Mouse (Mus musculus): ENCODE measurements around the gene Gm48551. TPM values are rescaled to one million over a fixed set of nuclear protein-coding genes. Genes with fewer than 3 reads are reported as not detected.

Gene Gm48551
- 1.4 TPM for polyA plus RNA-seq (2014; fragmentation: Illumina TruSeq; extraction: RNeasy Lipid Tissue Mini Kit (QIAGEN cat#74804); ENCODE audit: insufficient read depth, low read depth, low replicate concordance)

DNA sequence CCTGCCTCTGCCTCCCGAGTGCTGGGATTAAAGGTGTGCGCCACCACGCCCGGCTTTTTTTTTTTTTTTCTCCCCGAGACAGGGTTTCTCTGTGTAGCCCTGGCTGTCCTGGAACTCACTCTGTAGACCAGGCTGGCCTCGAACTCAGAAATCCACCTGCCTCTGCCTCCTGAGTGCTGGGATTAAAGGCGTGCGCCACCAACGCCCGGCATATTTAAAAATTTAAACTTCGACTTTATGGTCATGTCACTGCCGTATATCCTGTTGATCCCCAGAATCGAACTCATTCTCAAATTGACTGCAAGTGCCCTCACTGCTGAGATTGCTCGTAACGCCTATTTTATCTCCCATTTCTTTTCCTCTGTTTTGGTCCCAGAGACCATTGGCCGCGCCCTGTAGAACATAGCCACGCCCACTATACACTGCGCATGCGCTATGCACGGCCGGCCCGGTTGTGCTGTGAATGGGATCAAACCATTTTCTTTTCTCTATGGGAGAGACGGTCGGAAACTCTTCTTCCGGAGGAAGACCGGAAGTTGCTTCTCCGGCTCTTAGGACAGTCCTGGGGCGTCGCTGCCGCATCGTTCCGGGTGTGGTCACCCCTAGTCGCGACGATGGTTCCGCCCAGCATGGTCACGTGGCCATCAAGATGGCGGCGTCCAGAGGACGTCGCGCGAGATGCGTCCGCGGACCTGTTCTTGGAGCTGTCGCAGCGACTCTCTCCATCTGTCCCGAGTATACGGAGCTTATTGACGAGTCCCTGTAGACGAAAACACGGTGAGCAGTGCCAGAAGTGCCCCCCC is at the start of gene Gm48551, which contains the start of gene Dohh:
Gene Gm48551 (plus strand): TSS at position 665 of the 803 bp plus-strand sequence.
Gene Dohh (plus strand): TSS at position 627 of the 803 bp plus-strand sequence.

DNA sequence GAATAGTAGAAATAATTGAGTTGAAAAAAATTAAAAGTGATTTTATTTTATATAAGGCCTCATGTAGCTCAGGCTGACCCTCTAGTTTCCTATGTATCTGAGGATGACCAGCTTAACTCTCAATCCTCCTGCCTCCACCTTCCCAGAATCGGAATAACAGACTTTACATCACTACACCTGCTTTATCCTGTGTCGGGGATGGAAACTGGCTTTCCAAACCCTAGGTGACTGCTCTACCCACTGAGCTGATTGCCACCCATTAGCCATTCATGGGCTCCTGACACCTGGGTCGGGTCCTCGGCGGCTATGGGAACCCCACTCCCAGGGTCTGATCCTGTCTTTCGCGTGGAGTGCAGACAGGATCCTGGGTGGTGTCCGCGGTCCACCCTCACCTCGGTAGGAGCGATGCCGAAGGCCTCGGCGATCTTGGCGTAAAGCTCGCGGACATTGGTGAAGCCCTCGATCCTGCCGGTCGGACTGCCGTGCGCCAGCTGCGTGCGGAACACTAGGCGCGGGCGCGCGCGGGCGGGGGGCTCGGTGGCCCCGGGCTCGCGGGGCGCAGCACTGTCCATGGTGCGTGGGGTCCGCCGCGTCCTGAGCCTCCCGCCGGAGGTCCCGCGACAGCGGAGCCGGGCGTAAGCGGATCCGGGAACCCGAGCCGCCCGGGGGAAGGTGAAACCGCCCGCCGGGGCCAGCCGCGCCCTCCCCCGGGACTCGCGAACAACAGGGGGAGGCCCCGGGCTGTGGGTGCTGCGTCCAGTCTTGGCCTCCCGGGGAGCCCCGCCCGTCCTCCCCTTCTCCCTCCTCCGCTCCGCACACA is 41.4 kb upstream of the Gm48551 start, which contains the start of gene Gipc3:
Gene Gipc3 (minus strand): TSS at position 581 of the 820 bp plus-strand sequence.

DNA sequence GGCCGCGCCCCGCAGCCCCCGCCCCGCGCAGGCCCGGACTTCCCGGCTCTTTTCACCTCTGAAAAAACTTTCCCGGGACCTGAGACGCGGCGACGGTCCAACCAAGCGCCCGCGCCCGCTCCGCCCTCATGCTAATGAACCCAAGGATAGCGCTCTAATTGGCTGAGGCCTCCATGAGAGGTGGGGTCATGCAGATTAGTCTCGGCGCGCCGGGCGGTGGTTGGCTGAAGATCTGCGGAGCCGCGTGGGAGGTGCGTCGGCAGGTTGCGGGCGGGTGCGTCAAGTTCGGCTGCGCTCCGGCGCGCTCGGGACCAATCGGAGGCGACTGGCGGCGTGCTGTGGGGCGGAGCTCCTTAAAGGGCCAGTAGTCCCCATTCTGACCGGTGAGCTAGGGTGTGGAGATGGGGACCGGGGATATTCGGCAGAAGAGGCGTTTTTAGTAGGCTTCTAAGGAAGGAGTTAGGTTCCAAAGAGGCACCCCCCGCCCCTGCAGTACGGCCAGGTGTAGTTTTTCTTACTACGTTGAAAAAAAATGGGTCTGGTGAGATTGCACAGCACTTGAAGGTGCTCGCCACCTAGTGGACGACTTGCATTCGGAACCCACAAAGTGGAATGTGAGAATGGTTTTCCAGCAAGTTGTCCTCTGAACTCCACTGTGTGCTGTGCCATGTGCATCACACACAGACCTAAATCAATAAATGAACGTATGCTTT is 33.8 kb upstream of the Gm48551 start, which contains the start of gene Hmg20b:
Gene Hmg20b (minus strand): TSS at position 130 of the 713 bp plus-strand sequence.

DNA sequence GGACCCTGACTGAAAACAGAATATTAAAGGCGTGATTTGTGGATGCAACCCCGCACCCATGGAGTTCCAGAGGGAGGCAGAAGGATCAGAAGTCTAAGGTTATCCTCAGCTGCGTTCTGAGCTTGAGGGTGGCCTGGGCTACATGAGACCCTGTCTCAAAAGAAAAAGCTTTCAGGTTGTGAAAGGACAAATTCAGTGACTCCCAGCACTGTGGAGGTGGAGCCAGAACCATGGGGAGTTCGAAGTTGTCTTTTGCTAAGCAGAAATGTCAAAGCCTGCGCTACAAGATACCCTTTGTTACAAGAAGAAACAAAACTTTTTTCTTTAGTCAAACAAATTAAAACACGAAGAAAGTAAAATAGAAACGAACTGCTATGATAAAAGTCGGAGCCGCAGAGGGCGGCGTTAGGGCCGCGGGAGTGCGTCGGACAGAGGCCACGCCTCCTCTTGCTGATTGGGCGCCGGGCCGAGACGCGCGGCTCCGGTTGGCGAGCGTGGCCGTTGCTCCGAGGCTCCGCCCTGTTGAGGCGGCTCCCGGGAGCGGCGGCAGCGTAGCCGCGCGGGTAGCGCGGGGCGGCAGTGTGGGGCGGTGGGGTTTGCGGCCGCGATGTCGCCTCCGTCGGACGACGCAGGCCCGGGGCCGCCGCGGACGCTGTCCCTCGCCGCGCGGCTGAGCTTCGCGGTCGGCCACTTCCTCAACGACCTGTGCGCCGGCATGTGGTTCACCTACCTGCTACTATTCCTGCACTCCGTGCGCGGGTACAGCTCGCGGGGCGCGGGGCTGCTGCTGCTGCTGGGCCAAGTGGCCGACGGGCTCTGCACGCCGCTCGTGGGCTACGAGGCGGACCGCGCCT is 27.0 kb upstream of the Gm48551 start, which contains the start of gene Mfsd12:
Gene Mfsd12 (plus strand): TSS at position 501 of the 854 bp plus-strand sequence.

DNA sequence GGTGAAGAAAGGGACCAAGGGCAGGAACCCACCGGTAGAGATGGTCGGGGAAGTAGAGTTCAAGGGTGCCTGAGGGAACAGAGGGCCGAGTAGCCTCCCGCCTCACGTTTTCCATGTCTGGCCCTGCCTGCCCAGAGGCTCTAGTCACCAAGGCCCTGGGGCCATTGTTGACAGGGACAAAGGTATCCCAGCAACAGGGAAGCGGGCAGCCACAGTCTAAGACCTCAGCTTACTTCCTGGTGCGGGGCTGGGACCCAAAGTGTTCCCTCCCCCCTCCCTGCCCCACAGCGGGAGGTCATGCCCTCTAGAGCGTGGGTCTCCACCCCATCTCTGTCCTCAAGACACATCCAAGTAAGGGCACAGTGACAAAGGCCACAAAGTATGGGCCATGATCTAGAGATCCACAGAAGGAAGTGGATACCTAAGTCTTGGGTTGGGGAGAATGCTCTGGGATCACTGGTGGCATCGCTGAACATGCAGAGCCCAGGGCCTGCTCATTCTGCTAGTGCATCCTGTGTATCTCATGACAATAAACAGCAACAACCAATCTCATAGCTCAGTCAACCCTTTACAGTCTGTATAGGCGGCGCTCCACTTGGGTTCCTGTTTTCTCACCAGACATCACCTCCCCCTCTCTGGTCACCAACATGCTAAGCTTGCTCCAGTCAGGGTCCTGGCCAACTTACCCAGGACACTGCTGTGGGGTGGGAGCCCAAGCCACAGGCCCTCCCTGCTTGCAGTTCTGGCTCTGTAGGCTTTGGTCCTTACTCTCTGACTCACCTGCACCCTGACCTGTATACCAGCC is 18.4 kb upstream of the Gm48551 start, which contains the start of gene 4930404N11Rik:
Gene 4930404N11Rik (minus strand): TSS at position 145 of the 805 bp plus-strand sequence.

DNA sequence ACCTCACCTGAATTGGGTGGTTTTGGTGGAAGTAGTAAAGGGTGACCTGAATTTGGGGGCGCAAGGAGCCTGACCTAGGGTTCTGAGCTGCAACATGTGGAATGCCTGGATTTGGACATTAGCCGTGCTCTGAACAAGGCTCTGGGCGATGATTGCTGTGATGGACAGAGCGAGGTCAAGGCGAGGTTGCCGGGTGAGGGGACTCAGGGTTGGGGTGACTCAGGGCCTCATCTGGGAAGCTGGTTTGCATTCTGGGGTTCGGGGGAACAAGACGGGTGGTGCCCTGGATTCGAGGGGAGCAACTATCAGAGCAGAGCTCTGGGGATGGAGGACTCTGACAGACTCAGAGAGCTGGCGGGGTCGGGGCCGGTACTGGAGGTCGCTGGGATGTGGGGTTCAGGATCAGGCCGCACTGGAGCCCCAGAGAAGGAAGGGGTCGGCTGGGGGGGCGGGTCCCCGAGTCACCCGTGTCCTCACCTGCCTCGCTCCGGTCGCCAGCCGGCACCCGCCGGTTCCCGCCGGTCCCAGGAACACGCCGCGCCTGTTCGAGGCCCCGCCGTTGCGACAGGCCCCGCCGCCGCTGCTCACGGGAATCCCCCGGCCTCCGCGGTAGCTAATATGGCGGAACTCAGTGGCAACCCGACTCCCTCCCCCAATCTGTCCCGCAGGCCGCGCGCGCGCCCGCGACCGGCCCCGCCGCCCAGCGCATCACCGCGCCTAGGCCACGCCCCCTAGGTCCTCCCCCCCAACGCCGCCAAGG is 6.3 kb upstream of the Gm48551 start, which contains the start of gene Fzr1:
Gene Fzr1 (minus strand): TSS at position 724 of the 760 bp plus-strand sequence.

DNA sequence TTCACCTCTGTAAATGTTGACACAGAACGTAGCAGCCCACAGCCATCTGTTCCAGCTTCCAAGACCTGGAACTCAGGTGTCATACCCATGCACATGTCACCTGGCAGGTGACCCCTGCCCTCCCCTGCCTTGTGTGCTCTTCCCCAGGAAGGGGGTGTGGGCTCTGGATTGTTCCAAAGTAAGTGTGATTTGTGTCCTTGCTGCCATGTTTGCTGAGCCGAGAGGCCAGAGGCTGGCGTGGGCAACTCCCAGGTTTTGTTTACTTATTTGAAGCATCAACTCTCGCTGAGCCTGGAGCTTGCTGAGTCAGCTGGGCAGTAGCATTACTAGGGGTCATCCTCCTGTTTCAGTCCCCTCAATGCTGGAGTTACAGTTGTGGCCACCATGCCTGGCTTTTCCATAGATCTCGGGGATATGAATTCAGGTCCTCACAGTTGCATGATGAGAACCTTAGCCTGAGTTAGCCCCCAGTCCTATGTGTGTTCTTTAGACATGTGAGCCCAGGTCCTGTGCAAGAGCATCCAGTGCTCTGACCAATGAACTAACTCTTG is 4.3 kb downstream of the Gm48551 start, which contains the start of gene Gm48552:
Gene Gm48552 (plus strand): TSS at position 501 of the 551 bp plus-strand sequence.

DNA sequence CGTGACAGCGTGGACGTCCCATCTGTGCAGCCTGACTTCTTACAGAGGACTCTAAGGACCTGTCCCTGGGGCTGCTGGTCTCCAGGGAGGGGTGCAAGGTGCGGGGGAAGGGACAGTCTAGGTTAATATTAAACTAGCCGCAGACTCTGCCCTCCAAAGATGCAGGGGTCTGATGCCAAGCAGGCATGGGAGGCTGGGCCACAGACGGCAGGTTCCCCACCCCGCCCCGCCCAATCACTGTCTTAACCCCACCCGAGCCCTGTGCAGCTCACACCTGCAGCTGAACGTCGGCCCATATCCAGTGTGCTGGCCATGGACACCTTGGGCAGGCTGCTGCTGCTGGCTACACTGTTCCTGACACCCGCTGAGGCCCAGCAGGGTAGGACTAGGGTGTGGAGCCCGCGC is 8.5 kb downstream of the Gm48551 start, which contains the start of gene Smim24:
Gene Smim24 (plus strand): TSS at position 271 of the 405 bp plus-strand sequence.

Other genes starting within 250 kb of the Gm48551 start
- gene Zbtb7a, start 249.2 kb upstream of the Gm48551 start, polyA plus RNA-seq (2014; fragmentation: Illumina TruSeq; extraction: RNeasy Lipid Tissue Mini Kit (QIAGEN cat#74804); ENCODE audit: insufficient read depth, low read depth, low replicate concordance): 10.0 TPM
- gene Pias4, start 216.5 kb upstream of the Gm48551 start, polyA plus RNA-seq (2014; fragmentation: Illumina TruSeq; extraction: RNeasy Lipid Tissue Mini Kit (QIAGEN cat#74804); ENCODE audit: insufficient read depth, low read depth, low replicate concordance): 10.3 TPM
- gene Eef2, start 207.8 kb upstream of the Gm48551 start, polyA plus RNA-seq (2014; fragmentation: Illumina TruSeq; extraction: RNeasy Lipid Tissue Mini Kit (QIAGEN cat#74804); ENCODE audit: insufficient read depth, low read depth, low replicate concordance): 581 TPM
- gene Dapk3, start 201.5 kb upstream of the Gm48551 start, polyA plus RNA-seq (2014; fragmentation: Illumina TruSeq; extraction: RNeasy Lipid Tissue Mini Kit (QIAGEN cat#74804); ENCODE audit: insufficient read depth, low read depth, low replicate concordance): 45.1 TPM
- gene 4930442H23Rik, start 200.6 kb upstream of the Gm48551 start, polyA plus RNA-seq (2014; fragmentation: Illumina TruSeq; extraction: RNeasy Lipid Tissue Mini Kit (QIAGEN cat#74804); ENCODE audit: insufficient read depth, low read depth, low replicate concordance): not detected
- not detected for gene Nmrk2, start 182.4 kb upstream of the Gm48551 start, polyA plus RNA-seq (2014; fragmentation: Illumina TruSeq; extraction: RNeasy Lipid Tissue Mini Kit (QIAGEN cat#74804); ENCODE audit: insufficient read depth, low read depth, low replicate concordance)
- not detected for gene Atcay, start 153.6 kb upstream of the Gm48551 start, polyA plus RNA-seq (2014; fragmentation: Illumina TruSeq; extraction: RNeasy Lipid Tissue Mini Kit (QIAGEN cat#74804); ENCODE audit: insufficient read depth, low read depth, low replicate concordance)
- 1.4 TPM for gene Zfr2, start 151.3 kb upstream of the Gm48551 start, polyA plus RNA-seq (2014; fragmentation: Illumina TruSeq; extraction: RNeasy Lipid Tissue Mini Kit (QIAGEN cat#74804); ENCODE audit: insufficient read depth, low read depth, low replicate concordance)
- gene Matk, start 131.5 kb upstream of the Gm48551 start, polyA plus RNA-seq (2014; fragmentation: Illumina TruSeq; extraction: RNeasy Lipid Tissue Mini Kit (QIAGEN cat#74804); ENCODE audit: insufficient read depth, low read depth, low replicate concordance): 1.8 TPM
- gene Mrpl54, start 117.5 kb upstream of the Gm48551 start, polyA plus RNA-seq (2014; fragmentation: Illumina TruSeq; extraction: RNeasy Lipid Tissue Mini Kit (QIAGEN cat#74804); ENCODE audit: insufficient read depth, low read depth, low replicate concordance): 97.6 TPM
- gene Apba3, start 117.5 kb upstream of the Gm48551 start, polyA plus RNA-seq (2014; fragmentation: Illumina TruSeq; extraction: RNeasy Lipid Tissue Mini Kit (QIAGEN cat#74804); ENCODE audit: insufficient read depth, low read depth, low replicate concordance): 42.2 TPM
- 11.5 TPM for gene Tjp3, start 92.9 kb upstream of the Gm48551 start, polyA plus RNA-seq (2014; fragmentation: Illumina TruSeq; extraction: RNeasy Lipid Tissue Mini Kit (QIAGEN cat#74804); ENCODE audit: insufficient read depth, low read depth, low replicate concordance)
- gene Pip5k1c, start 91.5 kb upstream of the Gm48551 start, polyA plus RNA-seq (2014; fragmentation: Illumina TruSeq; extraction: RNeasy Lipid Tissue Mini Kit (QIAGEN cat#74804); ENCODE audit: insufficient read depth, low read depth, low replicate concordance): 25.9 TPM
- 14.5 TPM for gene Cactin, start 63.4 kb upstream of the Gm48551 start, polyA plus RNA-seq (2014; fragmentation: Illumina TruSeq; extraction: RNeasy Lipid Tissue Mini Kit (QIAGEN cat#74804); ENCODE audit: insufficient read depth, low read depth, low replicate concordance)
- 6.3 TPM for gene Tbxa2r, start 55.7 kb upstream of the Gm48551 start, polyA plus RNA-seq (2014; fragmentation: Illumina TruSeq; extraction: RNeasy Lipid Tissue Mini Kit (QIAGEN cat#74804); ENCODE audit: insufficient read depth, low read depth, low replicate concordance)
- 2.5 TPM for gene Gipc3, start 41.2 kb upstream of the Gm48551 start, polyA plus RNA-seq (2014; fragmentation: Illumina TruSeq; extraction: RNeasy Lipid Tissue Mini Kit (QIAGEN cat#74804); ENCODE audit: insufficient read depth, low read depth, low replicate concordance)
- 37.1 TPM for gene Hmg20b, start 34.0 kb upstream of the Gm48551 start, polyA plus RNA-seq (2014; fragmentation: Illumina TruSeq; extraction: RNeasy Lipid Tissue Mini Kit (QIAGEN cat#74804); ENCODE audit: insufficient read depth, low read depth, low replicate concordance)
- 8.7 TPM for gene Mfsd12, start 27.0 kb upstream of the Gm48551 start, polyA plus RNA-seq (2014; fragmentation: Illumina TruSeq; extraction: RNeasy Lipid Tissue Mini Kit (QIAGEN cat#74804); ENCODE audit: insufficient read depth, low read depth, low replicate concordance)
- 3.9 TPM for gene 4930404N11Rik, start 18.6 kb upstream of the Gm48551 start, polyA plus RNA-seq (2014; fragmentation: Illumina TruSeq; extraction: RNeasy Lipid Tissue Mini Kit (QIAGEN cat#74804); ENCODE audit: insufficient read depth, low read depth, low replicate concordance)
- gene Fzr1, start 6.0 kb upstream of the Gm48551 start, polyA plus RNA-seq (2014; fragmentation: Illumina TruSeq; extraction: RNeasy Lipid Tissue Mini Kit (QIAGEN cat#74804); ENCODE audit: insufficient read depth, low read depth, low replicate concordance): 14.4 TPM
- 41.2 TPM for gene Dohh, start within 50 bp of the Gm48551 start, polyA plus RNA-seq (2014; fragmentation: Illumina TruSeq; extraction: RNeasy Lipid Tissue Mini Kit (QIAGEN cat#74804); ENCODE audit: insufficient read depth, low read depth, low replicate concordance)
- gene Gm48552, start 4.5 kb downstream of the Gm48551 start, polyA plus RNA-seq (2014; fragmentation: Illumina TruSeq; extraction: RNeasy Lipid Tissue Mini Kit (QIAGEN cat#74804); ENCODE audit: insufficient read depth, low read depth, low replicate concordance): 1.4 TPM
- 4.3 TPM for gene Smim24, start 8.6 kb downstream of the Gm48551 start, polyA plus RNA-seq (2014; fragmentation: Illumina TruSeq; extraction: RNeasy Lipid Tissue Mini Kit (QIAGEN cat#74804); ENCODE audit: insufficient read depth, low read depth, low replicate concordance)
- gene Nfic, start 71.2 kb downstream of the Gm48551 start, polyA plus RNA-seq (2014; fragmentation: Illumina TruSeq; extraction: RNeasy Lipid Tissue Mini Kit (QIAGEN cat#74804); ENCODE audit: insufficient read depth, low read depth, low replicate concordance): 18.1 TPM
- gene Celf5, start 98.2 kb downstream of the Gm48551 start, polyA plus RNA-seq (2014; fragmentation: Illumina TruSeq; extraction: RNeasy Lipid Tissue Mini Kit (QIAGEN cat#74804); ENCODE audit: insufficient read depth, low read depth, low replicate concordance): 0.07 TPM
- gene Ncln, start 111.9 kb downstream of the Gm48551 start, polyA plus RNA-seq (2014; fragmentation: Illumina TruSeq; extraction: RNeasy Lipid Tissue Mini Kit (QIAGEN cat#74804); ENCODE audit: insufficient read depth, low read depth, low replicate concordance): 39.1 TPM
- gene S1pr4, start 115.7 kb downstream of the Gm48551 start, polyA plus RNA-seq (2014; fragmentation: Illumina TruSeq; extraction: RNeasy Lipid Tissue Mini Kit (QIAGEN cat#74804); ENCODE audit: insufficient read depth, low read depth, low replicate concordance): 17.6 TPM
- 5.9 TPM for gene Gna15, start 139.8 kb downstream of the Gm48551 start, polyA plus RNA-seq (2014; fragmentation: Illumina TruSeq; extraction: RNeasy Lipid Tissue Mini Kit (QIAGEN cat#74804); ENCODE audit: insufficient read depth, low read depth, low replicate concordance)
- gene Gna11, start 160.7 kb downstream of the Gm48551 start, polyA plus RNA-seq (2014; fragmentation: Illumina TruSeq; extraction: RNeasy Lipid Tissue Mini Kit (QIAGEN cat#74804); ENCODE audit: insufficient read depth, low read depth, low replicate concordance): 35.8 TPM
- gene Aes, start 175.0 kb downstream of the Gm48551 start, polyA plus RNA-seq (2014; fragmentation: Illumina TruSeq; extraction: RNeasy Lipid Tissue Mini Kit (QIAGEN cat#74804); ENCODE audit: insufficient read depth, low read depth, low replicate concordance): 414 TPM
- 19.7 TPM for gene Tle2, start 190.1 kb downstream of the Gm48551 start, polyA plus RNA-seq (2014; fragmentation: Illumina TruSeq; extraction: RNeasy Lipid Tissue Mini Kit (QIAGEN cat#74804); ENCODE audit: insufficient read depth, low read depth, low replicate concordance)
- gene Tle6, start 216.6 kb downstream of the Gm48551 start, polyA plus RNA-seq (2014; fragmentation: Illumina TruSeq; extraction: RNeasy Lipid Tissue Mini Kit (QIAGEN cat#74804); ENCODE audit: insufficient read depth, low read depth, low replicate concordance): 12.4 TPM
- 0.50 TPM for gene BC025920, start 221.8 kb downstream of the Gm48551 start, polyA plus RNA-seq (2014; fragmentation: Illumina TruSeq; extraction: RNeasy Lipid Tissue Mini Kit (QIAGEN cat#74804); ENCODE audit: insufficient read depth, low read depth, low replicate concordance)
- gene Sirt6, start 243.3 kb downstream of the Gm48551 start, polyA plus RNA-seq (2014; fragmentation: Illumina TruSeq; extraction: RNeasy Lipid Tissue Mini Kit (QIAGEN cat#74804); ENCODE audit: insufficient read depth, low read depth, low replicate concordance): 5.9 TPM
- gene Ankrd24, start 244.1 kb downstream of the Gm48551 start, polyA plus RNA-seq (2014; fragmentation: Illumina TruSeq; extraction: RNeasy Lipid Tissue Mini Kit (QIAGEN cat#74804); ENCODE audit: insufficient read depth, low read depth, low replicate concordance): 8.1 TPM